Mouse (Mus musculus): ENCODE data around the gene Kdm4c. TPM values are rescaled to one million over a fixed set of nuclear protein-coding genes. Genes with fewer than 3 reads are reported as not detected.

The Kdm4c gene
- polyA plus RNA-seq, 1 experiment: 0.65 TPM

- Histone ChIP-seq H3K9me3 (no peaks in the 10 kb centered on the region), H3K4me1 (peaks cover 25% of the 10 kb centered on the region), H3K27me3 (replicated peaks) (no peaks in the 10 kb centered on the region), H3K36me3 (replicated peaks; ENCODE audit: low read length) (no peaks in the 10 kb centered on the region), H3K4me3 (replicated peaks) (peak overlapping the region; percentile 99)
- TF ChIP-seq GATA1 (IDR thresholded peaks at IDR 0.05; ENCODE audit: borderline replicate concordance, low read length) (no peak), FLI1 (IDR thresholded peaks at IDR 0.05; ENCODE audit: low read length) (no peak)
These were observed 10.2 kb downstream of the Kdm4c start for GRCm38 (mm10) chr4:74252245-74253105.

- TF ChIP-seq FLI1 (IDR thresholded peaks at IDR 0.05; ENCODE audit: low read length) (no peak), GATA1 (IDR thresholded peaks at IDR 0.05; ENCODE audit: borderline replicate concordance, low read length) (no peak)
- peaks cover 63% of the 10 kb centered on the region for H3K4me1 ChIP-seq
- H3K27me3 ChIP-seq (replicated peaks): no peaks in the 10 kb centered on the region
- H3K9me3 ChIP-seq: no peaks in the 10 kb centered on the region
- H3K4me3 ChIP-seq (replicated peaks): no peak overlapping the region
- peaks cover 21% of the 10 kb centered on the region for H3K36me3 ChIP-seq (replicated peaks; ENCODE audit: low read length)
These were observed 15.6 kb downstream of the Kdm4c start for GRCm38 (mm10) chr4:74257882-74258281.

- Histone ChIP-seq H3K9me3 (no peaks in the 10 kb centered on the region), H3K36me3 (replicated peaks; ENCODE audit: low read length) (peaks cover 26% of the 10 kb centered on the region), H3K4me1 (peaks cover 59% of the 10 kb centered on the region), H3K4me3 (replicated peaks) (no peak overlapping the region), H3K27me3 (replicated peaks) (no peaks in the 10 kb centered on the region)
- TF ChIP-seq FLI1 (IDR thresholded peaks at IDR 0.05; ENCODE audit: low read length) (no peak), GATA1 (IDR thresholded peaks at IDR 0.05; ENCODE audit: borderline replicate concordance, low read length) (no peak)
These were observed 16.2 kb downstream of the Kdm4c start for GRCm38 (mm10) chr4:74258538-74258937.

- Histone ChIP-seq H3K4me3 (replicated peaks) (no peak overlapping the region), H3K36me3 (replicated peaks; ENCODE audit: low read length) (peaks cover 34% of the 10 kb centered on the region), H3K4me1 (peaks cover 60% of the 10 kb centered on the region), H3K9me3 (no peaks in the 10 kb centered on the region), H3K27me3 (replicated peaks) (no peaks in the 10 kb centered on the region)
- TF ChIP-seq FLI1 (IDR thresholded peaks at IDR 0.05; ENCODE audit: low read length) (no peak), GATA1 (IDR thresholded peaks at IDR 0.05; ENCODE audit: borderline replicate concordance, low read length) (no peak)
These were observed 17.0 kb downstream of the Kdm4c start for GRCm38 (mm10) chr4:74259331-74259730.

- TF ChIP-seq FLI1 (IDR thresholded peaks at IDR 0.05; ENCODE audit: low read length) (no peak), GATA1 (IDR thresholded peaks at IDR 0.05; ENCODE audit: borderline replicate concordance, low read length) (no peak)
- H3K4me3 ChIP-seq (replicated peaks): no peak overlapping the region
- H3K4me1 ChIP-seq: peaks cover 62% of the 10 kb centered on the region
- H3K27me3 ChIP-seq (replicated peaks): no peaks in the 10 kb centered on the region
- H3K9me3 ChIP-seq: no peaks in the 10 kb centered on the region
- H3K36me3 ChIP-seq (replicated peaks; ENCODE audit: low read length): peaks cover 45% of the 10 kb centered on the region
These were observed 19.6 kb downstream of the Kdm4c start for GRCm38 (mm10) chr4:74261879-74262278.

GRCm38 (mm10) chr4:74264428-74264955 lies 22.2 kb downstream of the Kdm4c start:
- Histone ChIP-seq H3K27me3 (replicated peaks) (no peaks in the 10 kb centered on the region), H3K36me3 (replicated peaks; ENCODE audit: low read length) (peaks cover 53% of the 10 kb centered on the region), H3K4me1 (peaks cover 42% of the 10 kb centered on the region), H3K4me3 (replicated peaks) (no peak overlapping the region), H3K9me3 (no peaks in the 10 kb centered on the region)
- TF ChIP-seq FLI1 (IDR thresholded peaks at IDR 0.05; ENCODE audit: low read length) (no peak), GATA1 (IDR thresholded peaks at IDR 0.05; ENCODE audit: borderline replicate concordance, low read length) (no peak)

GRCm38 (mm10) chr4:74271180-74271579 lies 28.9 kb downstream of the Kdm4c start:
- Histone ChIP-seq H3K9me3 (no peaks in the 10 kb centered on the region), H3K4me3 (replicated peaks) (no peak overlapping the region), H3K4me1 (peaks cover 5% of the 10 kb centered on the region; the same call in 1 of the 2 replicates), H3K36me3 (replicated peaks; ENCODE audit: low read length) (peaks cover 61% of the 10 kb centered on the region), H3K27me3 (replicated peaks) (no peaks in the 10 kb centered on the region)
- TF ChIP-seq GATA1 (IDR thresholded peaks at IDR 0.05; ENCODE audit: borderline replicate concordance, low read length): no peak
- no peak for TF ChIP-seq FLI1 (IDR thresholded peaks at IDR 0.05; ENCODE audit: low read length)

GRCm38 (mm10) chr4:74277486-74277885 lies 35.2 kb downstream of the Kdm4c start:
- Histone ChIP-seq H3K4me1 (peaks cover 9% of the 10 kb centered on the region), H3K4me3 (replicated peaks) (no peak overlapping the region), H3K9me3 (no peaks in the 10 kb centered on the region), H3K36me3 (replicated peaks; ENCODE audit: low read length) (peaks cover 50% of the 10 kb centered on the region), H3K27me3 (replicated peaks) (no peaks in the 10 kb centered on the region)
- TF ChIP-seq FLI1 (IDR thresholded peaks at IDR 0.05; ENCODE audit: low read length): no peak
- TF ChIP-seq GATA1 (IDR thresholded peaks at IDR 0.05; ENCODE audit: borderline replicate concordance, low read length): no peak

GRCm38 (mm10) chr4:74280170-74280569 lies 37.9 kb downstream of the Kdm4c start:
- H3K4me3 ChIP-seq (replicated peaks): no peak overlapping the region
- H3K4me1 ChIP-seq: peaks cover 9% of the 10 kb centered on the region
- H3K9me3 ChIP-seq: no peaks in the 10 kb centered on the region
- H3K36me3 ChIP-seq (replicated peaks; ENCODE audit: low read length): peaks cover 43% of the 10 kb centered on the region
- no peak for TF ChIP-seq GATA1 (IDR thresholded peaks at IDR 0.05; ENCODE audit: borderline replicate concordance, low read length)
- TF ChIP-seq FLI1 (IDR thresholded peaks at IDR 0.05; ENCODE audit: low read length): no peak
- no peaks in the 10 kb centered on the region for H3K27me3 ChIP-seq (replicated peaks)

GRCm38 (mm10) chr4:74287851-74288250 lies 45.6 kb downstream of the Kdm4c start:
- peaks cover 34% of the 10 kb centered on the region for H3K36me3 ChIP-seq (replicated peaks; ENCODE audit: low read length)
- H3K27me3 ChIP-seq (replicated peaks): no peaks in the 10 kb centered on the region

More at GRCm38 (mm10) chr4:74287851-74288250, 45.6 kb downstream of the Kdm4c start:
- peaks cover 5% of the 10 kb centered on the region; the same call in 1 of the 2 replicates for H3K4me1 ChIP-seq
- TF ChIP-seq GATA1 (IDR thresholded peaks at IDR 0.05; ENCODE audit: borderline replicate concordance, low read length) (no peak), FLI1 (IDR thresholded peaks at IDR 0.05; ENCODE audit: low read length) (no peak)
- no peaks in the 10 kb centered on the region for H3K9me3 ChIP-seq
- no peak overlapping the region for H3K4me3 ChIP-seq (replicated peaks)
